Mouse (Mus musculus) embryonic facial prominence, embryonic 15.5 days (tissue): ENCODE measurements around the gene Dlgap5. TPM values are rescaled to one million over a fixed set of nuclear protein-coding genes. Genes with fewer than 3 reads are reported as not detected.

ENCODE experiments used
- ATAC-seq: fragments of 200-750 bp; cut with Nextera tagmentation; 2 replicates; pipeline ENCODE4 v1.8.0; 2017; ENCODE audit warnings: low read depth, moderate TSS enrichment; ENCODE audit not compliant: insufficient number of reproducible peaks, low FRiP score, low TSS enrichment
- H3K27ac ChIP-seq: fragments of 300-500 bp; sonication (generic); replicated peaks from 2 replicates; pipeline ENCODE4 v1.5.1; 2015; ENCODE audit warnings: mild to moderate bottlenecking, inconsistent platforms
- H3K27me3 ChIP-seq: fragments of 300-500 bp; sonication (generic); 2 replicates; pipeline ENCODE4 v1.6.1; 2015; ENCODE audit warnings: inconsistent platforms
- H3K36me3 ChIP-seq: fragments of 300-500 bp; sonication (generic); 2 replicates; pipeline ENCODE4 v1.6.1; 2015; ENCODE audit warnings: mild to moderate bottlenecking, inconsistent platforms
- H3K4me1 ChIP-seq: fragments of 300-500 bp; sonication (generic); 2 replicates; pipeline ENCODE4 v1.6.1; 2015; ENCODE audit warnings: inconsistent platforms
- H3K4me2 ChIP-seq: fragments of 300-500 bp; sonication (generic); replicated peaks from 2 replicates; pipeline ENCODE4 v1.6.1; 2015; ENCODE audit warnings: mild to moderate bottlenecking, inconsistent platforms
- H3K4me3 ChIP-seq: fragments of 300-500 bp; sonication (generic); replicated peaks from 2 replicates; pipeline ENCODE4 v1.5.1; 2015; ENCODE audit warnings: mild to moderate bottlenecking, inconsistent platforms
- H3K9ac ChIP-seq: fragments of 300-500 bp; sonication (generic); 2 replicates; pipeline ENCODE4 v1.6.1; 2015; ENCODE audit warnings: inconsistent platforms
- H3K9me3 ChIP-seq: fragments of 300-500 bp; sonication (generic); replicated peaks from 2 replicates; pipeline ENCODE4 v1.6.1; 2016; ENCODE audit warnings: inconsistent platforms
- WGBS: fragments of 180-500 bp; shearing (Covaris S2); methylation state at CpG from one replicate; pipeline ENCODE4 v1.1.7; 2015; 5-methylcytosine and 5-hydroxymethylcytosine counted together
- polyA plus RNA-seq: library from polyadenylated mRNA; unstranded; fragments of >200 nt; fragmentation: Nextera tagmentation; extraction: Ambion mirVana; gene quantifications from 2 replicates; pipeline ENCODE4 v1.2.1, GENCODE M21; 2015

Dlgap5 gene
- polyA plus RNA-seq, 1 experiment from 2014 or later = 38.4 TPM

DNA sequence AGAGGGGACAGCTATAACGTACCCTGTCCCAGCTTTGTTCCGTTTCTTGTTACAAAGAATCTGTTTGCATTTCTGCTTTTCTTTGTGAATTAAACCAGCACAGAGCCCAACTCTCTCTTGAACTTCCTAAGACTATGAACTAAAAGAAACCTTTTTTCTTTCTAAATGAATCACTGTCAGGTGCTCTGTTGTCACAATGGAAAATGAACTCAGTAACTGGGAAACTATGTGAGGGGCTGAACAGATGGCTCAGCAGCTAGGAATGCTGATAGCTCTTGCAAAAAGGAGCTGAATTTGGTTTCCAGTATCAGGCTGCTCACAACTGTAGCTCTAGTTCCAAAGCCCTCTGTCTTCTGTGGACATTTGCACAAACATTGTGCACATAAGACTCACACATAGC is 67.2 kb downstream of the Dlgap5 start:
- ATAC-seq = no peak
- no peaks in the 10 kb centered on the region for H3K27me3 ChIP-seq
- no peak overlapping the region for H3K4me3 ChIP-seq
- H3K9ac ChIP-seq = no peak overlapping the region
- WGBS = 76% methylated on average over 2 of the region's 2 CpGs
- H3K27ac ChIP-seq = no peak overlapping the region
- no peaks in the 10 kb centered on the region for H3K9me3 ChIP-seq
- H3K36me3 ChIP-seq = no peaks in the 10 kb centered on the region
- H3K4me2 ChIP-seq = no peak overlapping the region
- H3K4me1 ChIP-seq = no peaks in the 10 kb centered on the region

DNA sequence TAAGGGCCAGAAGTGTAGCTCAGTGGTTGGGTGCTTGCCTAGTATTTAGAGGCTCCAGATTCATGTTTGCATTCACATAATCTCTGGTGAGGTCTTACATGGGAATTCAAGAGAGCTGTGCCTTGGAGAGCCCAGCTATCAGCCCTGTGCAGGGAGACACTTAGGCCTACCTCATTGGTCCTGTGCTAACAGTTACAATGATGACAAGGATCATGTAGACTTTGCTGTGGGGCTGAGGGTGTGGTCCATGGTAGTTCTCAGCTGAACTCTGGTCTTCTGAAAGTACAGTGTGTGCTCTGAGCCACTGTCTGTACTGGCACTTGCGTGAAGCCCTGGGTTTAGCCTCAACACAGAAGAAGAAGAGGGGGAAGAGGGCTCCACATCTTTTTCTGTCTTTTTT is 71.5 kb downstream of the Dlgap5 start:
- Histone ChIP-seq H3K4me3 (no peak overlapping the region), H3K4me1 (no peaks in the 10 kb centered on the region), H3K27me3 (no peaks in the 10 kb centered on the region), H3K4me2 (no peak overlapping the region), H3K36me3 (no peaks in the 10 kb centered on the region), H3K9me3 (no peaks in the 10 kb centered on the region), H3K27ac (no peak overlapping the region), H3K9ac (no peak overlapping the region)
- 96% methylated on average over 1 of the region's 1 CpGs for WGBS
- no peak for ATAC-seq

GRCm38 (mm10) chr14:47341811-47342291 is 76.4 kb downstream of the Dlgap5 start:
- no peak overlapping the region for H3K4me2 ChIP-seq
- no peak overlapping the region for H3K9ac ChIP-seq
- H3K27me3 ChIP-seq = no peaks in the 10 kb centered on the region
- H3K27ac ChIP-seq = no peak overlapping the region
- H3K36me3 ChIP-seq = no peaks in the 10 kb centered on the region
- 56% methylated on average over 4 of the region's 4 CpGs for WGBS
- no peaks in the 10 kb centered on the region for H3K9me3 ChIP-seq
- H3K4me1 ChIP-seq = no peaks in the 10 kb centered on the region
- ATAC-seq = peak; percentile 73
- no peak overlapping the region for H3K4me3 ChIP-seq

DNA sequence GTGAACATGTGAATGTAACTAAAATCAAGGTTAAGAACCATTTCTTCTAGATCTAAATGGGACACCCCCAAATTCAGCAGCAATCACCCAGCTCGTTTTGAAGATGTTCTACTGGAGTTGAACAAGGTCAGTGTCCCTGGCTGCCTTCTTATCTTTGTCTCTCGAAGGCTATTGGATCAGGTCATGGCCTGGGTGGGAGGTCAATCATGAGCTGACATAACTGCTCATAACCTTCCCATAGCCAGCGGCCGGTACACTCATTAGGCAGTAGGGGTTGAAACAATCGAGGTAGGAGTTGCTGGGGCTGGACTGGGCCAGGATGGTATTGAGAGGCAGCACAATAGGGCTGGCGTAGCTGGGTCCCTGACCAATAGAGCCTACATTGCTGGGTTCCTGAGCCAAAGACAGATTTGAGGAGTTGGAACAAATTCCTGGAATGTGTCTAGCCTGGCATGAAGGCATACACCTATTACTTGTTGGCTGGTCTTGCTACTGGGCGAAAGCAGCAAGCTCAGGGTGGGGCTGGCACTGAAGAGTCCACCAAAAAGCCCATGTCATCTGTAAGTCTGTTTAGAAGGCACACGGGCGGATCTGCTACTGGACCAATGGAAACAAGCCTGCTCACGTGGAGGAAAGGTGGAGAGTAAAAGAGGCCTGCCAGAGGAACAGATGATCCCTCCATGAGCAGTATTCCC is 77.8 kb downstream of the Dlgap5 start:
- WGBS = 84% methylated on average over 10 of the region's 10 CpGs
- H3K9me3 ChIP-seq = no peaks in the 10 kb centered on the region
- H3K27ac ChIP-seq = no peak overlapping the region
- H3K4me2 ChIP-seq = no peak overlapping the region
- ATAC-seq = no peak
- H3K4me3 ChIP-seq = no peak overlapping the region
- no peaks in the 10 kb centered on the region for H3K4me1 ChIP-seq
- no peaks in the 10 kb centered on the region for H3K27me3 ChIP-seq
- no peak overlapping the region for H3K9ac ChIP-seq
- no peaks in the 10 kb centered on the region for H3K36me3 ChIP-seq

Other genes with a start within 250 kb of the Dlgap5 start
- 1.3 and 1.6 TPM in 2 replicates for gene Gch1, start 229.0 kb downstream of the Dlgap5 start, polyA plus RNA-seq
- 21.8 and 23.1 TPM in 2 replicates for gene Wdhd1, start 141.6 kb downstream of the Dlgap5 start, polyA plus RNA-seq
- gene Socs4, start 141.5 kb downstream of the Dlgap5 start, polyA plus RNA-seq = 3.0 and 3.4 TPM in 2 replicates
- 60.2 and 61.5 TPM in 2 replicates for gene Mapk1ip1l, start 120.1 kb downstream of the Dlgap5 start, polyA plus RNA-seq
- 199 and 236 TPM in 2 replicates for gene Lgals3, start 50.7 kb downstream of the Dlgap5 start, polyA plus RNA-seq
- 23.0 and 26.3 TPM in 2 replicates for gene Fbxo34, start 32.0 kb upstream of the Dlgap5 start, polyA plus RNA-seq
- gene Atg14, start 152.2 kb upstream of the Dlgap5 start, polyA plus RNA-seq = 17.0 and 17.2 TPM in 2 replicates
- 54.7 and 56.6 TPM in 2 replicates for gene Ktn1, start 230.0 kb upstream of the Dlgap5 start, polyA plus RNA-seq